Mouse (Mus musculus) embryonic facial prominence, embryonic 13.5 days (tissue): Measurements from ENCODE around the gene Eml1. TPM values are rescaled to one million over a fixed set of nuclear protein-coding genes. Genes with fewer than 3 reads are reported as not detected.

ENCODE experiments used
- ATAC-seq: fragments of 200-750 bp; cut with Nextera tagmentation; 2 replicates; pipeline ENCODE4 v1.8.0; 2017; ENCODE audit warnings: low read depth; ENCODE audit not compliant: insufficient number of reproducible peaks, insufficient read depth, low FRiP score, low TSS enrichment
- H3K27ac ChIP-seq: fragments of 300-500 bp; sonication (generic); 2 replicates; pipeline ENCODE4 v1.5.1; 2015; ENCODE audit warnings: moderate library complexity, mild to moderate bottlenecking, inconsistent platforms
- H3K27me3 ChIP-seq: fragments of 300-500 bp; sonication (generic); 2 replicates; pipeline ENCODE4 v1.6.1; 2015; ENCODE audit warnings: mild to moderate bottlenecking, inconsistent platforms
- H3K36me3 ChIP-seq: fragments of 300-500 bp; sonication (generic); 2 replicates; pipeline ENCODE4 v1.6.1; 2015; ENCODE audit warnings: mild to moderate bottlenecking, inconsistent platforms
- H3K4me1 ChIP-seq: fragments of 300-500 bp; sonication (generic); 2 replicates; pipeline ENCODE4 v1.6.1; 2015; ENCODE audit warnings: inconsistent platforms
- H3K4me2 ChIP-seq: fragments of 300-500 bp; sonication (generic); 2 replicates; pipeline ENCODE4 v1.6.1; 2015; ENCODE audit warnings: moderate library complexity, mild to moderate bottlenecking, inconsistent platforms
- H3K4me3 ChIP-seq: fragments of 300-500 bp; sonication (generic); 2 replicates; pipeline ENCODE4 v1.5.1; 2015; ENCODE audit warnings: mild to moderate bottlenecking, inconsistent platforms
- H3K9ac ChIP-seq: fragments of 300-500 bp; sonication (generic); 2 replicates; pipeline ENCODE4 v1.6.1; 2015; ENCODE audit warnings: mild to moderate bottlenecking, inconsistent platforms
- H3K9me3 ChIP-seq: fragments of 300-500 bp; sonication (generic); 2 replicates; pipeline ENCODE4 v1.6.1; 2016; ENCODE audit warnings: inconsistent platforms
- WGBS: fragments of 180-500 bp; shearing (Covaris S2); methylation state at CpG from one replicate; pipeline ENCODE4 v1.1.7; 2015; ENCODE audit warnings: mixed read lengths; 5-methylcytosine and 5-hydroxymethylcytosine counted together
- polyA plus RNA-seq: library from polyadenylated mRNA; unstranded; fragments of >200 nt; fragmentation: Nextera tagmentation; extraction: Ambion mirVana; gene quantifications from 2 replicates; pipeline ENCODE4 v1.2.1, GENCODE M21; 2015

Gene Eml1
- polyA plus RNA-seq, 1 experiment from 2014 or later, result 46.3 TPM

DNA sequence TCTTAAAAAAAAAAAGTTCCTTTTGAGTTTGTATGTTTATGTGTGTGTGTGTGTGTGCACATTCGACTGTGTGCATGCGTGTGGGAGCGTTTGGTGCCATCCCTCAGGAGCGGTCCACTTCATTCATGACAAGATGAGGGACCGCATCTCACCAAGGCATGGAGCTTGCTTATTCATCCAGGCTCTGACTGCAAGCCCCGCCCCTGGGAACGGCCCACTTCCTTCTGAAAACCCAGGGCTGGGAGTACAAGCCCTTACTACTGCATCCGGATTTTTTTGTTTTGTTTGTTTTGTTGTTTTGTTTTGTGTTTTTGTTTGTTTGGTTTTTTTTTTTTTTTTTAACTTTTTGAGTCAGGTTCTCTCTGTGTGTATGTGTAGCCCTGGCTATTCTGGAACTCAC is 148.6 kb downstream of the Eml1 start:
- H3K4me3 ChIP-seq, result no peak overlapping the region
- H3K36me3 ChIP-seq, result peaks cover 54% of the 10 kb centered on the region
- H3K9me3 ChIP-seq, result no peaks in the 10 kb centered on the region
- H3K27ac ChIP-seq, result no peak overlapping the region
- H3K27me3 ChIP-seq, result no peaks in the 10 kb centered on the region
- no peak for ATAC-seq
- 58% methylated on average over 8 of the region's 8 CpGs for WGBS
- H3K4me1 ChIP-seq, result no peaks in the 10 kb centered on the region
- no peak overlapping the region for H3K9ac ChIP-seq
- no peak overlapping the region for H3K4me2 ChIP-seq

DNA sequence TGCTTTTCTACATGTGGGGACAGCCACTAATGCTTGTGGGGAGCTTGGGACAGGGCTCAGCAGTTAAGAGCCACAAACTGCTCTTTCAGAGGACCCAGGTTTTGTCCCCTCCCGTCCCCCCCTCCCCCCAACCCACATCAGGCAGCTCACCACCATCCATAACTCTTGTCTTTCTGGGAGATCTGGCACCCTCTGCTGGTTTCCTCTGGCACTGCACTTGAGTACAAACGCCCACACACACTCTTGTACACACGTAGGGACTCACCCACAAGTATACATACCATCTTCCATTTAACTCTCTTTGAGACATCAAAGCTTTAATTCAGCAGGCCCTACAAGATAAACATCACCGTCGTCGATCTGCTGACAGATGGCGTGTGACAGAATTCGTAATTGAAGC is 158.5 kb downstream of the Eml1 start:
- no peak overlapping the region for H3K27ac ChIP-seq
- no peak overlapping the region for H3K4me2 ChIP-seq
- no peak for ATAC-seq
- no peaks in the 10 kb centered on the region for H3K9me3 ChIP-seq
- H3K4me3 ChIP-seq, result no peak overlapping the region
- H3K27me3 ChIP-seq, result no peaks in the 10 kb centered on the region
- 0 out of 2 replicates have a peak, but pooled peaks cover 4% of the 10 kb centered on the region for H3K4me1 ChIP-seq
- 51% methylated on average over 8 of the region's 8 CpGs for WGBS
- H3K36me3 ChIP-seq, result peaks cover 26% of the 10 kb centered on the region
- H3K9ac ChIP-seq, result no peak overlapping the region

DNA sequence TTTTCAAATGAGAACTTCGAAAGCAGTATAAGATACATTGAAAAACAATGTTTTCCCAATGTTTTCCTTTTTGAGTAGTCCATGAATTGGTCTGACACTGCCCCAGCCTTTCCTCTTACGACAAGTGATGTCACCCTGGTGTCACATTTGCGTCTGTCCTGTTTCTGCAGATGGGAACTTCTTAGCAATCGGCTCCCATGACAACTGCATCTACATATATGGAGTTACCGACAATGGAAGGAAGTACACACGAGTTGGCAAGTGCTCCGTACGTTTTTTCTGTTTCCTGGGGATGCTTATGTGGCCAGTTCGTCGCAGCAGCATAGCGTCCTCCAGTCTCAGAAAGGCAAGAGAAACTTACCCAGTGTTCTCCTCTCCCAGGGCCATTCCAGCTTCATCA is 163.7 kb downstream of the Eml1 start:
- H3K9me3 ChIP-seq, result no peaks in the 10 kb centered on the region
- WGBS, result 86% methylated on average over 11 of the region's 11 CpGs

DNA sequence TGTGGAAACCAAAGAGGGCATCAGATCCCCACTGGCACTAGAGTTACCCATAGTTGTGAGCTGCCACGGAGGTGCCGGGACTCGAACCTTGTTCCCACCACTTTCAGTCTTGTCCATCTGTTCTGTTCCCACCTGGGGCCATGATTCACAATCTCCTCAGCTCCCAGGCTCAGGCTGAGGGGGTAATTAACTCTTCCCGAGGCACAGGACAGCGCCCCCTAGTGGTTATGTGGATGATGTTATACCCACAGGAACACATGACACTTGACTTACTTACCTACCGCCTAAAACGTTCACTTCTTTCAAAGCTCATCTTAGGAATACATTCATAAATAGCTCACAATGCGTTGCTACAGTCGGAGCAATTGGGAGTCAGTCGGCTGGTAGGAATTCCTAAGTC is 165.7 kb downstream of the Eml1 start:
- WGBS, result 74% methylated on average over 10 of the region's 10 CpGs

More for the DNA sequence above, 163.7 kb downstream of the Eml1 start:
- H3K4me1 ChIP-seq, result 0 out of 2 replicates have a peak, but pooled peaks cover 4% of the 10 kb centered on the region
- no peak for ATAC-seq
- no peak overlapping the region for H3K9ac ChIP-seq
- H3K4me3 ChIP-seq, result no peak overlapping the region
- H3K27me3 ChIP-seq, result no peaks in the 10 kb centered on the region
- H3K36me3 ChIP-seq, result peaks cover 55% of the 10 kb centered on the region
- no peak overlapping the region for H3K27ac ChIP-seq
- H3K4me2 ChIP-seq, result no peak overlapping the region

DNA sequence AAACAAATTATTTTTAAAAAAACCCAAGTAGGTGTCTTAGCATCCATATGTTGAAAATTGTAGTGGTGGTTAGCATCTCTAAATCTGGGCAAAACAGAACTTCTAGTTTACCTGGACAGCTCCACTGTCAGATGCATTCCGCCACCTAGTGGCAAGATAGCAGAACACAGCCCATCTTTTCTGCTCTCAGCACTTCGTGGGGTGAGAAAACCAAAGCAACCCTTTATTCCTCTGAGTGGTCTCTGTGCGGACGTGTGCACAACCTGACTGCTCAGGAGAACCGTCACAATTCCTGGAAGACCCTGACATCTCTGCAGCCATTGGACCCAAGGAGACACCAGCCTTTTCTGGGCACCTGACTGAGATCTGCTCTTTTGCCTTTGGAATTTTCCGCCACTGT is 170.3 kb downstream of the Eml1 start:
- H3K27me3 ChIP-seq, result no peaks in the 10 kb centered on the region
- H3K9ac ChIP-seq, result no peak overlapping the region
- no peak overlapping the region for H3K27ac ChIP-seq
- ATAC-seq, result no peak
- H3K4me2 ChIP-seq, result no peak overlapping the region
- 26% methylated on average over 6 of the region's 6 CpGs for WGBS
- no peaks in the 10 kb centered on the region for H3K4me1 ChIP-seq
- no peaks in the 10 kb centered on the region for H3K9me3 ChIP-seq
- no peak overlapping the region for H3K4me3 ChIP-seq
- peaks cover 30% of the 10 kb centered on the region for H3K36me3 ChIP-seq

More for the DNA sequence above, 165.7 kb downstream of the Eml1 start:
- H3K4me1 ChIP-seq, result no peaks in the 10 kb centered on the region
- H3K9me3 ChIP-seq, result no peaks in the 10 kb centered on the region
- H3K4me2 ChIP-seq, result no peak overlapping the region
- no peak overlapping the region for H3K4me3 ChIP-seq
- no peak for ATAC-seq
- H3K9ac ChIP-seq, result no peak overlapping the region
- H3K27me3 ChIP-seq, result no peaks in the 10 kb centered on the region
- H3K27ac ChIP-seq, result no peak overlapping the region
- peaks cover 51% of the 10 kb centered on the region for H3K36me3 ChIP-seq

DNA sequence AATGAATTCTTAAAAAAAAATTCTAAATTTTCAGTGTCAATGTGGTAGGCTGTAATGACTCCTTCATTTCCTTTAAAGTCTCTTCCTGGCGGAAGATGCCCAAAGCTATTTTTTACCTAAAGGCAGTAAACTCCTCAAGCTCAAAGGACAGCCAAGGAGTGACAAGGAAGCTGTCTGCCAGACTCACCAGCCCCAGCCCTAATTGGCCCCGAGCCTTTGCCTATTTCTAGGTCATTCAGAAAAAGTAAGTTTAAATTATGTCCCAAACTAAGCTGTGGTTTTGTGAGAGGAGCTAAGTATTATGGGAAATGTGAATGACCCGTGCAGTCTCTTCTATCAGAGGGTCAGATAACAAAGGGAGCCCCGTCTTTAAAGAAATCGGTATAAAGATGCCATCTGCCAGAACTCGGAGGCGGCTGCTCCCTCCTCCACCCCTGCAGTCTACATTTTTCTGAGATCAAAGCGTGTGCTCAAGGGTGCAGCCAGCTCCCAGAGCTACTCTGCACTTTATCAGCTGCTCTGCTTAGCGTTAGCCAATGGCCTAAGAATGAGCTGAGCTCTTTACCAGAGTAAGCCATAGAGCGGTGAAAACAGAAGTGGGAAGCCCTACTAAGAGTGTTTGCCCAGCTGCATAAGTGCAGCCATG is 175.9 kb downstream of the Eml1 start:
- Histone ChIP-seq H3K4me3 (no peak overlapping the region), H3K36me3 (no peaks in the 10 kb centered on the region), H3K9ac (no peak overlapping the region), H3K9me3 (peaks cover 4% of the 10 kb centered on the region; the same call in 1 of the 2 replicates), H3K4me2 (no peak overlapping the region), H3K4me1 (peaks cover 6% of the 10 kb centered on the region), H3K27ac (no peak overlapping the region; the same call in 1 of the 2 replicates), H3K27me3 (no peaks in the 10 kb centered on the region)
- WGBS, result 16% methylated on average over 10 of the region's 10 CpGs
- ATAC-seq, result no peak

DNA sequence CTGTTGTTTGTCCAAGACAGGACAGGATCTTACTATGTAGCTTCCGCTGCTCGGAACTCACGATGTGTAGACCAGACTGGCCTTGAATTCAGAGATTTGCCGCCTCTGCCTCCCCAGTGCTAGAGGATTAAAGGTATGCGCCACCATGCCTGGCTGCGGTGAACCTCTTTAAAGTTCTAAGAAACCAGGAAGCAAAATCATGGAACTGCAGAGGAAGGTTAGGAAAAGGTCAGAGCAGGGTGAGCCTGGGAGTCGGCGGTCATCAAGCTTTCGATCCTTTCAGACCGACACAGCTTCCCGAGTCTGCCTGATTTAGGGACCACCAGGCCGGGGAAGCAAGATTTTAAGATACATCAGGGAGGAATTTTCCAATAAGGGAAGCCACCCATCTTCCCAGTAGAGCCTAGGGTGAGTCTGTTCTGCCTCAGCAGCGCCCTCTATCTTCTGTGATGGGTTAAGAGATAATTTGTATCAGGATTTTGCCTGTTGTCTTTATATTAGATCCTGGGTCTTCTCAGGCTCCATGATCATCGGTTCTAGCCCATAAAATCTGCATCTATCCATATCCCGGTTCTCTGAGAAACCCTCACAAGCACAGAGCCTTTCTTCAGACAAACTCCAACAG is 176.6 kb downstream of the Eml1 start:
- ATAC-seq, result no peak
- H3K27me3 ChIP-seq, result no peaks in the 10 kb centered on the region
- H3K9me3 ChIP-seq, result peaks cover 4% of the 10 kb centered on the region; the same call in 1 of the 2 replicates
- no peak overlapping the region for H3K4me2 ChIP-seq
- no peaks in the 10 kb centered on the region for H3K36me3 ChIP-seq
- no peak overlapping the region for H3K9ac ChIP-seq
- WGBS, result 75% methylated on average over 15 of the region's 15 CpGs
- no peak overlapping the region for H3K27ac ChIP-seq
- H3K4me1 ChIP-seq, result peaks cover 6% of the 10 kb centered on the region
- H3K4me3 ChIP-seq, result no peak overlapping the region

DNA sequence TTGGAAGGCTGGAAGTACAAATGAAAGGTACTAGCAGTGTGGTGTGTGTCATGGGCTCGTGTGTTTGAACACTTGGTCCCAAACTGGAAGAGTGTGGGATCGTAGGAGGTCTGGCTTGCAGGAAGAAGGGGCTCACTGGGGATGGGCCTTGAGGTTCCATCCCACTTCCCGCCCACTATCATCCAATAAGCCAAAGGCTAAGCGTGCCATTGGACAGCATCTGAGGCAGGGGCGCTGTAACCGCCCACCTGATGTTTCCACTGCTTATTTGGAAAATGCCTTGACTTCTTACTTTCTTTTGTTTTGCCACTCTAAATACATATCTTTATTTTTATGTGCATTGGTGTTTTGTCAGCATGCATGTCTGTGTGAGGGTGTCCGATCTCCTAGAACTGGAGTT is 181.0 kb downstream of the Eml1 start:
- peaks cover 23% of the 10 kb centered on the region for H3K4me1 ChIP-seq
- no peak for ATAC-seq
- no peak overlapping the region for H3K4me2 ChIP-seq
- 79% methylated on average over 7 of the region's 7 CpGs for WGBS
- no peak overlapping the region for H3K27ac ChIP-seq
- H3K4me3 ChIP-seq, result no peak overlapping the region
- H3K9me3 ChIP-seq, result peaks cover 4% of the 10 kb centered on the region; the same call in 1 of the 2 replicates
- no peaks in the 10 kb centered on the region for H3K27me3 ChIP-seq
- no peaks in the 10 kb centered on the region for H3K36me3 ChIP-seq
- no peak overlapping the region for H3K9ac ChIP-seq

DNA sequence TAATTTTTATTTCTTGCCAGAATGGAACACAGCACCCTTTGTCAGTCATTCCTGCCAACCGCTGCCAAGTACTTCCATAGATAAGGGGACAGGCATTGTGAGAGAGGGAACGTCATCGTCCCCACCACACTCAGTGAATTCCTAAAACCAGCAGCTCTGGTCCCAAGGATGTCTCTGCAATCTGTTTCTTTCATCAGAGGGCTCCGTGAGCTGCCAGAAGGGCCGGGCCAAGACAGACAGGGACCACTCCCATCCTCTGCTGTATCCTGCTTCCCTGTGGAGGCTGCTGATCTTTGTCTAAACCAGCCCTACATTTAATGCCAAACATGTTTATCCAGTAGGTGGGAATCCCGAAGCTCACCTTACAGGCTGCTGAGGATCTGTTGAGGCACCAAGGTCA is 182.3 kb downstream of the Eml1 start:
- no peaks in the 10 kb centered on the region for H3K36me3 ChIP-seq
- H3K4me3 ChIP-seq, result no peak overlapping the region
- peaks cover 4% of the 10 kb centered on the region; the same call in 1 of the 2 replicates for H3K9me3 ChIP-seq
- ATAC-seq, result no peak
- no peak overlapping the region for H3K4me2 ChIP-seq
- H3K9ac ChIP-seq, result no peak overlapping the region
- peaks cover 33% of the 10 kb centered on the region for H3K4me1 ChIP-seq
- H3K27me3 ChIP-seq, result no peaks in the 10 kb centered on the region
- no peak overlapping the region for H3K27ac ChIP-seq
- 38% methylated on average over 6 of the region's 6 CpGs for WGBS

DNA sequence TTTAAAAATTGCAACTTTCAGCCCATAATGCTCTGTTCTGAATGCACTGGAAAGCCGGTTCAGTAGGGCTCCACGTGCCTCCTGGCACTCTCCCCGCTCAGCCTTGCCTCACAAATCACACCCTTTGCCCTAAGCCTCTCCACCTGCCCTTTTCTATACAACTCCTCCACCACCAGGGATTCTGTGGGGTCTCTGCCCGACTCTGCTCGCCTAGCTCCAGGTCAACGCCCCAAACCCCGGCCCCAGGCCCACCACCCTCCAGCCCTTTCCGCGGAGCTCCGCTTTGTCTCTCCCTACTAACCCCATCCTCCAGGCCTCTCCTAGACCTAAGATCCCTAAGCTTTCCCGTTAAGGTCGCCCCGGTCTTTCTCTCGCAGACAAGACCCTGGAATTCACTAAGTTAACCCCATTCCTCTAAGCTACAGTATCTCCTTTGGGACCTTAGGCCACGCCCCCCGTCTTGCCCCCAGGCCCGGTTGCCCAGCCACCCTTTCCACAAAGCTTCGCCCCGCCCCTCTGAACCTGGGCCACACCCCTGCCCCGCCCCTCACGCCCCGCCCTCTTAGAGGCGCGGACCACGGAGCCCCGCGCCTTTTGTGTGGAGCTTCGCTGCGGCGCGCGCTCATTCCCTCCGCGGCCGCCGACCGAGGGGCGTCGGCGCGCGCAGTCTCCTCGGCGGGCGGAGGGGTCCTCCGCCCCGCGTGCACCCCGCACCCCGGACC is 183.5 kb downstream of the Eml1 start, which contains the start of gene Evl:
Gene Evl, plus strand, starts transcription at position 601 of the 722 bp plus-strand sequence.
- peak within 1 kb of the TSS; percentile 70 for H3K4me2 ChIP-seq
- WGBS, result 1% methylated on average over 34 of the region's 50 CpGs

DNA sequence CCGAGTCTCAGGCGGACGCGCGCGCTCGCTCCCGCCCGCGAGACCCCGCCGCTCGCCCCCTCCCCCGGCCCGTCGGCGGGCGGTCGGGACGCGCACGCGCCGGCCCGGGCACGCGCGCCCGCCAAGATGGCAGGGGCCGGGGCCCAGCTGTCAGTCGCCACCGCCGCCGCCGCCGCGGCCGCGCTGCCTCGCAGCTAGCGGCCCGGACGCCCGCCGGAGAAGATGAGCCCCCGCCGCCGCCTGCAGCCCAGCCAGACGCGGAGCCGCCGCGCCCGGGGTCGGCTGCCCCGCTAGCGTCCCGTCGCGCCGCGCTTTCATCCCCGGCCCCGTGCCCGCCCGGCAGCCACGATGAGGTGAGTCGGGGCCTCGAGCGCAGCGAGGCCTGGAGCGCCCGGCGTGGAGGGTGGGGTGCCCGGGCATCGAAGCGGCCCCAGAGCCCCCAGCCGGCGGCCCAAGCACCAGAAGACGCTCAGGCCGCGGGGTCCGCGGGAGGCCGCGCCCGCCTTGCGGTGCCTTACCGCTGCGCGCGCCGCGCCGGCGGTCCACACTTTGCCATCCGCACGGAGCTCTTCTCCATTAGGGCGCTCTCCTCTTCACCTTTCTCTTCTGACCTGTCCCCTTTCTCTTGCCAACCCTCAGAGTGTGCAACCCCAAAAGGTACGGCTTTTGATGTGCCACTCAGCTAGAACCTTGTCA is 184.3 kb downstream of the Eml1 start:
- H3K9me3 ChIP-seq, result no peaks in the 10 kb centered on the region
- H3K27me3 ChIP-seq, result no peaks in the 10 kb centered on the region
- H3K9ac ChIP-seq, result peak overlapping the region; percentile 97
- ATAC-seq, result peak; percentile 68
- H3K4me3 ChIP-seq, result peak overlapping the region; percentile 99
- WGBS, result under 1% methylated on average over 69 of the region's 100 CpGs
- peak overlapping the region; percentile 92 for H3K27ac ChIP-seq
- peaks cover 49% of the 10 kb centered on the region for H3K4me1 ChIP-seq
- peak overlapping the region; percentile 70 for H3K4me2 ChIP-seq
- H3K36me3 ChIP-seq, result no peaks in the 10 kb centered on the region

More for the DNA sequence above, 183.5 kb downstream of the Eml1 start, which contains the start of gene Evl:
- Histone ChIP-seq H3K36me3 (no peaks in the 10 kb centered on the region), H3K9ac (peak within 1 kb of the TSS; percentile 97), H3K27me3 (no peaks in the 10 kb centered on the region), H3K4me3 (peak within 1 kb of the TSS; percentile 99), H3K9me3 (no peaks in the 10 kb centered on the region), H3K4me1 (peaks cover 44% of the 10 kb centered on the region), H3K27ac (peak within 1 kb of the TSS; percentile 92)
- peak; percentile 92 for ATAC-seq
